In genomic region chr14:19976421-19977270, GRCm38 (mm10) we compare ENCODE assay signal across 8 mouse cellular contexts. TPM values are rescaled to one million over a fixed set of nuclear protein-coding genes. Genes with fewer than 3 reads are reported as not detected.
A peak's percentile ranks its signal among the peaks of the same experiment; 100 is the strongest.
DNase-seq lines count a peak whose midpoint lies in the region; ATAC-seq and TF ChIP-seq lines count a peak whose summit lies in the region.

No protein-coding gene starts in this region.

- peak; percentile 84 for DNase-seq in ES-CJ7 (ENCODE audit: low read depth, low spot score)
- DNase-seq in brain, embryonic 14.5 days (ENCODE audit: low read depth): peak; percentile 96
- peak; percentile 84 for DNase-seq in heart, postnatal 0 days (ENCODE audit: low spot score)
- DNase-seq in kidney, postnatal 25 days: peak; percentile 67 to 84
- DNase-seq in lung, adult 18-20 months: peak; percentile 66 to 75

- no peaks in the 10 kb centered on the region for H3K9me3 ChIP-seq in forebrain, embryonic 12.5 days
- H3K9me3 ChIP-seq in heart, postnatal 0 days (replicated peaks; ENCODE audit: control insufficient read depth, low read length): no peaks in the 10 kb centered on the region
- H3K9me3 ChIP-seq in neural tube, embryonic 12.5 days: no peaks in the 10 kb centered on the region

- peak overlapping the region; percentile 95 for H3K27ac ChIP-seq in forebrain, embryonic 12.5 days
- peak overlapping the region; percentile 73 for H3K27ac ChIP-seq in heart, postnatal 0 days (ENCODE audit: low read depth)
- peak overlapping the region; percentile 92 for H3K27ac ChIP-seq in neural tube, embryonic 12.5 days
- peak overlapping the region; percentile 28 for H3K27ac ChIP-seq in testis, adult 2 months (ENCODE audit: control insufficient read depth, insufficient read depth, low read depth, low read length)

- no peaks in the 10 kb centered on the region; the same call in 1 of the 2 replicates for H3K36me3 ChIP-seq in forebrain, embryonic 12.5 days (replicated peaks)
- H3K36me3 ChIP-seq in heart, postnatal 0 days (replicated peaks; ENCODE audit: control insufficient read depth, insufficient read depth, low read length): no peaks in the 10 kb centered on the region
- no peaks in the 10 kb centered on the region for H3K36me3 ChIP-seq in neural tube, embryonic 12.5 days
- no peaks in the 10 kb centered on the region for H3K36me3 ChIP-seq in testis, adult 2 months (ENCODE audit: control insufficient read depth, insufficient read depth, low read length)

- TF ChIP-seq EP300 in heart, postnatal 0 days (IDR thresholded peaks at IDR 0.05; ENCODE audit: low read depth): no peak

- peak overlapping the region; percentile 59 for H3K4me2 ChIP-seq in forebrain, embryonic 12.5 days
- H3K4me2 ChIP-seq in heart, postnatal 0 days (ENCODE audit: low read depth, low read length): peak overlapping the region; percentile 93
- H3K4me2 ChIP-seq in neural tube, embryonic 12.5 days (replicated peaks): peak overlapping the region; percentile 62

- WGBS in forebrain, embryonic 12.5 days: under 1% methylated on average over 24 of the region's 24 CpGs
- under 1% methylated on average over 24 of the region's 24 CpGs for WGBS in heart, postnatal 0 days
- under 1% methylated on average over 24 of the region's 24 CpGs for WGBS in neural tube, embryonic 12.5 days

- TF ChIP-seq POLR2A in brain, embryonic 14.5 days (IDR thresholded peaks at IDR 0.05; ENCODE audit: borderline replicate concordance, extremely low read depth, insufficient read depth, insufficient read length, poor library complexity, severe bottlenecking): peak; percentile 60; the same call in 1 of the 2 replicates
- TF ChIP-seq POLR2A in testis, adult 2 months (IDR thresholded peaks at IDR 0.05; ENCODE audit: control insufficient read depth, low read depth, low read length): no peak

- peak; percentile 32; the same call in 1 of the 2 replicates for TF ChIP-seq CTCF in brain, embryonic 14.5 days (IDR thresholded peaks at IDR 0.05; ENCODE audit: borderline replicate concordance, extremely low read depth, insufficient read depth, insufficient read length)
- TF ChIP-seq CTCF in heart, postnatal 0 days (IDR thresholded peaks at IDR 0.05; ENCODE audit: low read depth): peak; percentile 61
- TF ChIP-seq CTCF in testis, adult 2 months (IDR thresholded peaks at IDR 0.05; ENCODE audit: control insufficient read depth, insufficient read depth, insufficient replicate concordance, low read depth, low read length): no peak

- peak; percentile 96 for ATAC-seq in forebrain, embryonic 12.5 days (ENCODE audit: low FRiP score)
- ATAC-seq in heart, postnatal 0 days (ENCODE audit: insufficient read depth, low read depth): peak; percentile 95
- ATAC-seq in neural tube, embryonic 12.5 days (ENCODE audit: low FRiP score, low read depth): peak; percentile 96

- peak overlapping the region; percentile 80 for H3K9ac ChIP-seq in forebrain, embryonic 12.5 days
- H3K9ac ChIP-seq in heart, postnatal 0 days (replicated peaks; ENCODE audit: low read depth, low read length): peak overlapping the region; percentile 62
- peak overlapping the region; percentile 72 for H3K9ac ChIP-seq in neural tube, embryonic 12.5 days

- no peaks in the 10 kb centered on the region for H3K27me3 ChIP-seq in forebrain, embryonic 12.5 days
- H3K27me3 ChIP-seq in heart, postnatal 0 days (ENCODE audit: control insufficient read depth, insufficient read depth, low read length): no peaks in the 10 kb centered on the region
- no peaks in the 10 kb centered on the region for H3K27me3 ChIP-seq in neural tube, embryonic 12.5 days (replicated peaks)
- H3K27me3 ChIP-seq in testis, adult 2 months (ENCODE audit: control insufficient read depth, insufficient read depth, low read length): no peaks in the 10 kb centered on the region; the same call in 1 of the 2 replicates

- peaks cover 40% of the 10 kb centered on the region for H3K4me1 ChIP-seq in forebrain, embryonic 12.5 days
- H3K4me1 ChIP-seq in heart, postnatal 0 days (ENCODE audit: control insufficient read depth, insufficient read depth): peaks cover 15% of the 10 kb centered on the region
- H3K4me1 ChIP-seq in neural tube, embryonic 12.5 days: peaks cover 27% of the 10 kb centered on the region
- no peaks in the 10 kb centered on the region; the same call in 1 of the 2 replicates for H3K4me1 ChIP-seq in testis, adult 2 months (ENCODE audit: control insufficient read depth, insufficient read depth, low read length)

- H3K4me3 ChIP-seq in forebrain, embryonic 12.5 days (replicated peaks): peak overlapping the region; percentile 51
- H3K4me3 ChIP-seq in heart, postnatal 0 days (ENCODE audit: low read depth, low read length): peak overlapping the region; percentile 60
- peak overlapping the region; percentile 57 for H3K4me3 ChIP-seq in neural tube, embryonic 12.5 days
- H3K4me3 ChIP-seq in testis, adult 2 months (ENCODE audit: control insufficient read depth, low read depth, low read length): peak overlapping the region; percentile 53

RNA-seq across cellular contexts. Expression of gene Gng2, which starts 0.8 kb away (rescaled TPM):
- 278 and 363 TPM in 2 replicates for polyA plus RNA-seq in brain, embryonic 14.5 days (2012; rRNA removed)
- 187 and 202 TPM in 2 replicates for polyA plus RNA-seq in forebrain, embryonic 12.5 days (2016; fragmentation: Nextera tagmentation; extraction: Ambion mirVana)
- 31.8 and 48.0 TPM in 2 replicates for total RNA-seq in heart, postnatal 0 days (2014; rRNA removed; ENCODE audit: low replicate concordance)
- 47.1 and 56.7 TPM in 2 replicates for polyA plus RNA-seq in heart, postnatal 0 days (2015; fragmentation: Nextera tagmentation; extraction: Ambion mirVana)
- 233 and 249 TPM in 2 replicates for polyA plus RNA-seq in neural tube, embryonic 12.5 days (2016; fragmentation: Nextera tagmentation; extraction: Ambion mirVana)
- 0.48 and 0.65 TPM in 2 replicates for polyA plus RNA-seq in testis, adult 2 months (2012; rRNA removed)

Comparison
In these comparisons a context has a peak if more than half of its experiments do, and no peak if none do; other contexts are left out.
1. Peak in every context shown above with its lines: DNase-seq, ATAC-seq, H3K4me3 ChIP-seq and H3K27ac ChIP-seq.
2. H3K27ac ChIP-seq: peak in every context shown above with its lines; median percentile 95 in forebrain, embryonic 12.5 days; 92 in neural tube, embryonic 12.5 days; 73 in heart, postnatal 0 days; 28 in testis, adult 2 months.
3. RNA of gene Gng2, which starts 0.8 kb away (polyA plus RNA-seq): 278 to 363 TPM in brain, embryonic 14.5 days, 233 to 249 TPM in neural tube, embryonic 12.5 days, 187 to 202 TPM in forebrain, embryonic 12.5 days and 47.1 to 56.7 TPM in heart, postnatal 0 days; 0.48 to 0.65 TPM in testis, adult 2 months; every median in the first group is over 10 times any median in the second.